Mouse (Mus musculus) stomach, postnatal 0 days (tissue): Measurements from ENCODE around the gene Hist1h2af.

ENCODE experiments used
- CTCF ChIP-seq: IDR thresholded peaks from 2 replicates; pipeline ENCODE4 v1.5.1; 2016; ENCODE audit warnings: antibody characterized with exemption, low read depth, mild to moderate bottlenecking, moderate library complexity
- EP300 ChIP-seq: optimal IDR thresholded peaks from 2 replicates; pipeline ENCODE3; 2016; ENCODE audit warnings: antibody characterized with exemption

DNA sequence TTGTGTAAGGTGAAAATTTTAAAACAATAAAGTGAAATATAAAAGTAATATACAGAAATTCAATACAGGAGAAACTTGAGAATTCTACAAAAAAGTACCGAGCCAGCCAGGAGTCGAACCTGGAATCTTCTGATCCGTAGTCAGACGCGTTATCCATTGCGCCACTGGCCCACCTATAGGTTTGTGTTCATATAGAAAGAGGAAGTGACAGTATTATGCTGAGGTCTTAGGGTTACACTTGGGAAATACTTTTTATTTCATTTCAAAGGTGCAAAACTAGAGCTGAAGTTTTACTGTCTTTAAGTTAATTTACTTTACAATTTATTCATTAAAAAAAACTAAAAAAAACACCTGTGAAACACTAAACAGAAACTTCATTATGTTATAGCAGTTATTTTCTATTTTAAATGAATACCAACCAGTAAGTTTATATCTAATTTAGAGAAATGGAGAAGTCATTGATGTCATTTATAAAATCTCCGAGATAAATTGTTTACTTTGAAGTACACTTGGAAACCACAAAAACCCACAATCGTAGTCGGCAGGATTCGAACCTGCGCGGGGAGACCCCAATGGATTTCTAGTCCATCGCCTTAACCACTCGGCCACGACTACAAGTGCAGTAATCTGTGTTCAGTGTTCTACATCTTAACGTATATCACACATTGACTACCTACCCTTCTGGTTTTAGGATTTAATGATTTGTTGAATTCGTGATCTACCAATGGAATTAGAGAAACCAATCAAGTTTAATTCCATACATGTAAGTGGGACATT is 33.1 kb upstream of the Hist1h2af start:
- no peak for TF ChIP-seq CTCF
- TF ChIP-seq EP300, result no peak
